Mouse (Mus musculus) sigmoid colon, adult 10 weeks (tissue): ENCODE results near the gene Dlx5. TPM values are rescaled to one million over a fixed set of nuclear protein-coding genes. Genes with fewer than 3 reads are reported as not detected.

Source experiments
- polyA plus RNA-seq: library from polyadenylated mRNA; stranded (reverse); fragments of 350-450 nt; fragmentation: Illumina TruSeq; extraction: RNeasy Lipid Tissue Mini Kit (QIAGEN cat#74804); gene quantifications from one replicate; pipeline ENCODE4 v1.2.3, GENCODE M21; 2014; ENCODE audit warnings: low read depth, low replicate concordance

Dlx5 gene
- polyA plus RNA-seq = not detected

DNA sequence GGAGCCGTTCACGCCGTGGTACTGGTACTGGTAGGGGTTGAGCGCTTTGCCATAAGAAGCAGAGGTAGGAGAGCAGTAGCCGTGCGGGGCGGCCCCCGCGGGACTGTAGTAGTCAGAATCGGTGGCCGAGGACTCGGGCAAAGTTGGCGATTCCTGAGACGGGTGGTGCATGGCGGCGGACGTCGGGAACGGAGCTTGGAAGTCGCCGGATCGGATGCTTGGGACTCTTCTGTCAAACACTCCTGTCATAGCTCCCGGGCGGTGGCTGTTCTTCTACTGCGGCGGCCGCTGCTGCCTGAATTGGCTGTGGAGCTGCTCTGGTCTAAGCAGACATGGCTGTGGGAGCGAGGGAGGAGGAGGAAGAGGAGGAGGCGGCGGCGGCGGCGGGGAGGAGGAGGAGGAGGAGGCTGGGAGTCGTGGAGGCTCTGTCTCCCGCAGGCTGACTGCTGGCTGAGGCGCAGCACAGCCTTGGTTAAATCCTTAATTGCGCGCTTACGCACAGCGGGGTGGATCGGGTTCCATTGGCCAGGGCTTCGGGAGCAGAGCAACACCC, at the start of gene Dlx5:
Gene Dlx5, minus strand, starts transcription at position 448 of the 553 bp plus-strand sequence.

GRCm38 (mm10) chr6:6863160-6863870, 18.6 kb downstream of the Dlx5 start, which contains the start of gene Dlx6:
Gene Dlx6 (plus strand): TSS chr6:6863334.

Other genes starting within 250 kb of the Dlx5 start
- not detected for gene Dlx6, start 18.8 kb downstream of the Dlx5 start, polyA plus RNA-seq
- gene Sdhaf3, start 73.9 kb upstream of the Dlx5 start, polyA plus RNA-seq = 10.6 TPM